Mouse (Mus musculus) olfactory bulb, adult 2 months (tissue): ENCODE results near the gene Rhof.

Source experiments
- CTCF ChIP-seq: fragments of 200-500 bp; IDR thresholded peaks from 2 replicates; pipeline ENCODE4 v1.5.1; 2012; ENCODE audit warnings: low read depth, mild to moderate bottlenecking, low read length, moderate library complexity; ENCODE audit not compliant: insufficient read depth
- POLR2A ChIP-seq: fragments of 200-500 bp; IDR thresholded peaks from 2 replicates; pipeline ENCODE4 v1.6.1; 2012; ENCODE audit warnings: mild to moderate bottlenecking, low read depth, low read length, moderate library complexity; ENCODE audit not compliant: insufficient read depth

- no peak for TF ChIP-seq CTCF
- TF ChIP-seq POLR2A: no peak
These were observed 1.7 kb downstream of the Rhof start for GRCm38 (mm10) chr5:123130814-123131148.
